Mouse (Mus musculus) forebrain, embryonic 16.5 days (tissue): ENCODE data around the gene Camk2d. TPM values are rescaled to one million over a fixed set of nuclear protein-coding genes. Genes with fewer than 3 reads are reported as not detected.

ENCODE experiments used
- ATAC-seq: fragments of 200-750 bp; cut with Nextera tagmentation; 2 replicates; pipeline ENCODE4 v1.8.0; 2017; ENCODE audit warnings: mild to moderate bottlenecking, moderate library complexity
- H3K27ac ChIP-seq: fragments of 300-500 bp; sonication (generic); 2 replicates; pipeline ENCODE4 v1.5.1; 2014; ENCODE audit warnings: low read length, control low read depth
- H3K27me3 ChIP-seq: fragments of 300-500 bp; sonication (generic); replicated peaks from 2 replicates; pipeline ENCODE4 v1.6.1; 2014; ENCODE audit warnings: low read length; ENCODE audit not compliant: control insufficient read depth, insufficient read depth
- H3K36me3 ChIP-seq: fragments of 300-500 bp; sonication (generic); 2 replicates; pipeline ENCODE4 v1.6.1; 2014; ENCODE audit not compliant: control insufficient read depth, insufficient read depth
- H3K4me1 ChIP-seq: fragments of 300-500 bp; sonication (generic); replicated peaks from 2 replicates; pipeline ENCODE4 v1.6.1; 2014; ENCODE audit warnings: low read length; ENCODE audit not compliant: control insufficient read depth, insufficient read depth
- H3K4me2 ChIP-seq: fragments of 300-500 bp; sonication (generic); 2 replicates; pipeline ENCODE4 v1.6.1; 2014; ENCODE audit warnings: mild to moderate bottlenecking, low read length, control low read depth
- H3K4me3 ChIP-seq: fragments of 300-500 bp; sonication (generic); replicated peaks from 2 replicates; pipeline ENCODE4 v1.5.1; 2014; ENCODE audit warnings: mild to moderate bottlenecking, low read length, control low read depth
- H3K9ac ChIP-seq: fragments of 300-500 bp; sonication (generic); replicated peaks from 2 replicates; pipeline ENCODE4 v1.6.1; 2014; ENCODE audit warnings: low read depth, low read length, control low read depth
- H3K9me3 ChIP-seq: fragments of 300-500 bp; sonication (generic); 2 replicates; pipeline ENCODE4 v1.6.1; 2016; ENCODE audit warnings: low read length; ENCODE audit not compliant: control insufficient read depth
- WGBS: fragments of 180-500 bp; shearing (Covaris S2); extraction: QIAGEN DNeasy Blood & Tissue Kit; methylation state at CpG from one replicate; pipeline ENCODE4 v1.1.7; 2014; 5-methylcytosine and 5-hydroxymethylcytosine counted together
- polyA plus RNA-seq: library from polyadenylated mRNA; unstranded; fragments of >200 nt; fragmentation: Nextera tagmentation; extraction: Ambion mirVana; gene quantifications from 2 replicates; pipeline ENCODE4 v1.2.1, GENCODE M21; 2015

Camk2d gene
- polyA plus RNA-seq, 1 experiment from 2014 or later, result 40.6 TPM

DNA sequence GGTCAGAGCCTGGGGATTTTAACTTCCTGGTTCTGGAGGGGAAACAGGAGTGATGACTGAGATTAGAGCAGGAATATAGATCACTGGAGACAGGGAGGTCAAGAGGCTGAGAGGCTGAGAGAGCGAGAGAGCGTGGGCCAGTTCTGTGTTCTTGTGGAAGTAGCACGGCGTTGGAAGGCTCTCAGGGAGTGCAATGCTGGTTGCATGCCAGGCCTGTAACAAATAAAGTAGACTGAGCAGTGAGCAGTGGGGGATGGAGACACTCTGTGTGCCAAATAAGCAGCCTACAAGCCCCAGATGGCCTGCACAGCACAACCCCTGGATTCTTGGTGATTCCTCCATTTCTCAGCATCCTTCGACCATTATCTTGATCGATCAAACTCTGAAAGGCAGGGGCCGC, 71.3 kb downstream of the Camk2d start:
- Histone ChIP-seq H3K9ac (no peak overlapping the region), H3K4me1 (peaks cover 20% of the 10 kb centered on the region), H3K4me3 (no peak overlapping the region), H3K9me3 (no peaks in the 10 kb centered on the region), H3K27ac (no peak overlapping the region), H3K27me3 (no peaks in the 10 kb centered on the region), H3K4me2 (no peak overlapping the region), H3K36me3 (no peaks in the 10 kb centered on the region)
- 33% methylated on average over 7 of the region's 7 CpGs for WGBS
- peak; percentile 92 for ATAC-seq

DNA sequence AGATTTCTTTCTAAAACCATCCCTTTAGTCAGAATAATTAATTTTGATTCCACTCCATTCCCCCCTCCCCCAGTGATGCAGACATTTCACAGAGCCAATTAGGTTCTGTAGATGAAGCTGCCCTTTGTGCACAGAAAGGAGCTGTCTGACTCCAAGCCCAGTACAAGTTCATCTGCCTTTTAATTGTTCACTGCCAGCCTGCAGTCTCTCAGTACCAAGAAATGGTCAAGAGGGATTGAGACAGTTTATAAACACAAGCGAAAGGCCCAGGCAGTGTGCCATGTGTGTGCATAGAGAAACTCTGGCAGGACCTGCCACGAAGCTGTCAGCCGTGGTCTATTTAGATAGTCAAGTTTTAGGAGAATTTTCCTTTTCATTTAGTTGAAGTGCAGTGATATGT, 72.0 kb downstream of the Camk2d start:
- no peak overlapping the region for H3K9ac ChIP-seq
- 30% methylated on average over 3 of the region's 3 CpGs for WGBS
- no peaks in the 10 kb centered on the region for H3K27me3 ChIP-seq
- no peak overlapping the region for H3K4me2 ChIP-seq
- H3K4me1 ChIP-seq, result peaks cover 20% of the 10 kb centered on the region
- no peaks in the 10 kb centered on the region for H3K9me3 ChIP-seq
- peak; percentile 61 for ATAC-seq
- no peak overlapping the region for H3K4me3 ChIP-seq
- H3K27ac ChIP-seq, result no peak overlapping the region
- no peaks in the 10 kb centered on the region for H3K36me3 ChIP-seq

GRCm38 (mm10) chr3:126668692-126669091, 72.6 kb downstream of the Camk2d start:
- Histone ChIP-seq H3K4me2 (no peak overlapping the region), H3K9ac (no peak overlapping the region), H3K36me3 (no peaks in the 10 kb centered on the region), H3K4me1 (peaks cover 20% of the 10 kb centered on the region), H3K4me3 (no peak overlapping the region), H3K27me3 (no peaks in the 10 kb centered on the region), H3K27ac (no peak overlapping the region), H3K9me3 (no peaks in the 10 kb centered on the region)
- WGBS, result 55% methylated on average over 10 of the region's 10 CpGs
- ATAC-seq, result no peak

DNA sequence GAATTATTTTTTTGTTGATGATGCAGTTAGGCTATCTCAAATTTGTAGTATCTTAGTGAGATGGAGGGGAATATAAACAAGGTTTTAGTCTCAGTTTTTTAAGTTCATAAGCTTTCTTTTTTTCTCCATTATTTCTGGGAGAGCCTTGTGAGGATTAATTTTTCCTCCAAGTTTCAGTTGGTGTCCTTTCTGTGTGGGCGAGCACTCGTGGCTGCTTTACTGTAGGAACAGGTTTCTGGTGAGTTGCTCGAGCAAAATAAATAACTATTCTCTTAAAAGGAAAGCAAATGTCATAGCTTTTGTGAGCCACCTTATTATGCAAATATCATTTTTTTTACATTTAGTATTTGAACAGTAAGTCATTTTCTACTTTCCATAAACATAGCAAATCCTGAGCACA, 74.3 kb downstream of the Camk2d start:
- Histone ChIP-seq H3K9me3 (no peaks in the 10 kb centered on the region), H3K4me2 (no peak overlapping the region), H3K27me3 (no peaks in the 10 kb centered on the region), H3K36me3 (no peaks in the 10 kb centered on the region), H3K4me3 (no peak overlapping the region), H3K9ac (no peak overlapping the region), H3K27ac (no peak overlapping the region), H3K4me1 (peaks cover 20% of the 10 kb centered on the region)
- 63% methylated on average over 3 of the region's 3 CpGs for WGBS
- no peak for ATAC-seq

DNA sequence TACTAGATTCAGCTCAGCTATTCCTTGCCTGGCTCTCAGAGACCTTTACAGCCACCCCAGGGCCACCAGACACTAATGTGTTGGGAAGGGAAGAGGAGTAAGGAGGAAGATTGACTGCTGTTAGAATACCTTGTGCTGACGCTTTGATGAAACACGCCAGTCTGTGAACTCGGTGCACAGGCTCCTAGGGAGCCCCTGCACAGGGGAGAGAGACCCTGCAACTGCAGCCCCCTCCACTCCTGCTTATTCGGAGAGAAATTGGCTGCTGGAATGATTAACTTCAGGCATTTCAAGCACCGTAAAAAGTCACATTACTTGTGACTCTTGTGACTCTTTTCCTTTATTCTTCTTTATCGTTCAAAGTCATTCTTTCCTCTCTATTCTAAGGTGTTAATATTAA, 75.2 kb downstream of the Camk2d start:
- no peak overlapping the region for H3K27ac ChIP-seq
- no peaks in the 10 kb centered on the region for H3K36me3 ChIP-seq
- no peak overlapping the region for H3K4me2 ChIP-seq
- H3K9me3 ChIP-seq, result no peaks in the 10 kb centered on the region
- WGBS, result 60% methylated on average over 6 of the region's 6 CpGs
- no peaks in the 10 kb centered on the region for H3K27me3 ChIP-seq
- no peak overlapping the region for H3K4me3 ChIP-seq
- no peak for ATAC-seq
- no peak overlapping the region for H3K9ac ChIP-seq
- peaks cover 20% of the 10 kb centered on the region for H3K4me1 ChIP-seq

- H3K9me3 ChIP-seq, result no peaks in the 10 kb centered on the region
- H3K4me2 ChIP-seq, result no peak overlapping the region
- no peak for ATAC-seq
- 72% methylated on average over 5 of the region's 5 CpGs for WGBS
- no peak overlapping the region for H3K4me3 ChIP-seq
- H3K27me3 ChIP-seq, result no peaks in the 10 kb centered on the region
- H3K4me1 ChIP-seq, result no peaks in the 10 kb centered on the region
- H3K36me3 ChIP-seq, result no peaks in the 10 kb centered on the region
- no peak overlapping the region for H3K9ac ChIP-seq
- H3K27ac ChIP-seq, result no peak overlapping the region
These were observed 84.9 kb downstream of the Camk2d start for GRCm38 (mm10) chr3:126681051-126681450.

DNA sequence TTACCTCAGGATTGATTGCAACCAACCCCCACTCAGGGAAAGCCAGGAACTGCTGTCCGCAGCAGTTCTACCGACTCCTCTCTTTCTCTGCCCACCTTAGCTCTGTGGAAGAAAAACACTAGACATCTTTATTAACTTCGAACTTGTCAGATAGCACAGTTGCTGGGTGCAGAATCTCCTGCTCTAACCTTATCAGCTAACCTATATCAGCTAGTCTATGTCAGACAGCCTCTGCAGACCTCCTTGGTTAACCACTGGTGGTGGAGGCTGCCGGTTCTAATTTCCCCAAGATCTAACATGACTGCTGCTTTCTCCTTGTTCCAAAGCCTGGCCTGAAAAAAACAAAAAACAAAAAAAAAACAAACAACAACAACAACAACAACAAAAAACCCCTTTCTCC, 85.9 kb downstream of the Camk2d start:
- Histone ChIP-seq H3K36me3 (no peaks in the 10 kb centered on the region), H3K4me1 (no peaks in the 10 kb centered on the region), H3K9me3 (no peaks in the 10 kb centered on the region), H3K27ac (no peak overlapping the region), H3K27me3 (no peaks in the 10 kb centered on the region), H3K9ac (no peak overlapping the region), H3K4me2 (no peak overlapping the region), H3K4me3 (no peak overlapping the region)
- ATAC-seq, result no peak
- WGBS, result 90% methylated on average over 4 of the region's 4 CpGs

- no peak overlapping the region for H3K9ac ChIP-seq
- no peaks in the 10 kb centered on the region for H3K4me1 ChIP-seq
- H3K4me2 ChIP-seq, result no peak overlapping the region
- H3K27me3 ChIP-seq, result no peaks in the 10 kb centered on the region
- H3K36me3 ChIP-seq, result no peaks in the 10 kb centered on the region
- no peaks in the 10 kb centered on the region for H3K9me3 ChIP-seq
- H3K4me3 ChIP-seq, result no peak overlapping the region
- WGBS, result 74% methylated on average over 5 of the region's 6 CpGs
- H3K27ac ChIP-seq, result no peak overlapping the region
- ATAC-seq, result no peak
These were observed 89.3 kb downstream of the Camk2d start for GRCm38 (mm10) chr3:126685363-126685762.

GRCm38 (mm10) chr3:126687150-126687549, 91.0 kb downstream of the Camk2d start:
- ATAC-seq, result no peak
- Histone ChIP-seq H3K36me3 (no peaks in the 10 kb centered on the region), H3K4me2 (no peak overlapping the region), H3K4me1 (no peaks in the 10 kb centered on the region), H3K27me3 (no peaks in the 10 kb centered on the region), H3K9ac (no peak overlapping the region), H3K27ac (no peak overlapping the region), H3K4me3 (no peak overlapping the region), H3K9me3 (no peaks in the 10 kb centered on the region)
- WGBS, result 84% methylated on average over 4 of the region's 4 CpGs

GRCm38 (mm10) chr3:126688516-126688915, 92.4 kb downstream of the Camk2d start:
- Histone ChIP-seq H3K36me3 (no peaks in the 10 kb centered on the region), H3K4me3 (no peak overlapping the region), H3K4me1 (peaks cover 6% of the 10 kb centered on the region), H3K27me3 (no peaks in the 10 kb centered on the region), H3K9ac (no peak overlapping the region), H3K4me2 (no peak overlapping the region), H3K9me3 (no peaks in the 10 kb centered on the region), H3K27ac (no peak overlapping the region)
- ATAC-seq, result no peak
- WGBS, result 62% methylated on average over 2 of the region's 2 CpGs
